Mouse (Mus musculus): ENCODE data around the gene Ccne1.

Gene Ccne1

DNA sequence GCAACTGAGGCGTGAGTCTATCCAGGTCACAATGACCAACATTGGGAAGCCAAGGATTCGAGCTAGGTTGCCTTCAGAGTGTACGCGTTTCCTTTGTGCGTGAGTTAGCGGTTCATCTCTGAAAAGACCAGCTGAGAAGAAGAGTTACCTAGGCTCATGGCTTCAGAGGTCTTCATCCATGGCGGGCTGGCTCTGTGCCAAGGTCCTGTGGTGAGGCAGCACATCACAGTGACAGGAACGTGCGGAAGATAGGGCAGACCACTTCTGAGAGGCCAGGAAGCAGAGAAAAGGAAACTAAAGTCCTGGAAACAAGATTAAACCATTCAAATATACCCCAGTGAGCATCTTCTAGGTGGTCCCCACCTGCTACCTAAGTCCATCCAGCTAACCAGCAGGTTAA lies 53.1 kb downstream of the Ccne1 start:
- no peak for DNase-seq (ENCODE audit: low read depth, low spot score)
